ENCODE assay signal across 28 mouse cellular contexts in genomic region chr5:32000076-32000475, GRCm38 (mm10).
"Had no signal": no experiment of that assay in that cellular context is flagged by ENCODE, and none has a peak within 500 bp of the region (broad histone marks: within the 10 kb centered on the region; RNA-seq: fewer than 3 reads in every experiment).

No protein-coding gene starts in this region.

- H3K9me3 ChIP-seq: embryonic facial prominence, embryonic 10.5 days; embryonic facial prominence, embryonic 12.5 days; embryonic facial prominence, embryonic 13.5 days; embryonic facial prominence, embryonic 15.5 days; forebrain, embryonic 10.5 days; forebrain, embryonic 12.5 days; forebrain, embryonic 13.5 days; forebrain, embryonic 15.5 days had no signal

- H3K27ac ChIP-seq: embryonic facial prominence, embryonic 10.5 days; embryonic facial prominence, embryonic 12.5 days; embryonic facial prominence, embryonic 13.5 days; embryonic facial prominence, embryonic 15.5 days; forebrain, embryonic 10.5 days; forebrain, embryonic 12.5 days; forebrain, embryonic 13.5 days; forebrain, embryonic 15.5 days; gastrocnemius, adult 2 months; heart, adult 2 months had no signal

- H3K9ac ChIP-seq: embryonic facial prominence, embryonic 12.5 days; embryonic facial prominence, embryonic 13.5 days; embryonic facial prominence, embryonic 15.5 days; forebrain, embryonic 12.5 days; forebrain, embryonic 13.5 days; forebrain, embryonic 15.5 days; forebrain, postnatal 0 days had no signal

- H3K4me1 ChIP-seq: embryonic facial prominence, embryonic 12.5 days; forebrain, embryonic 10.5 days; forebrain, embryonic 12.5 days; forebrain, embryonic 13.5 days; forebrain, embryonic 15.5 days had no signal

- H3K36me3 ChIP-seq: embryonic facial prominence, embryonic 10.5 days; embryonic facial prominence, embryonic 12.5 days; embryonic facial prominence, embryonic 13.5 days; embryonic facial prominence, embryonic 15.5 days; forebrain, embryonic 10.5 days; forebrain, embryonic 12.5 days; forebrain, embryonic 15.5 days had no signal

- ATAC-seq: forebrain, embryonic 13.5 days; forebrain, embryonic 14.5 days; forebrain, embryonic 15.5 days; forebrain, embryonic 16.5 days; forebrain, postnatal 0 days had no signal

- H3K4me2 ChIP-seq: embryonic facial prominence, embryonic 12.5 days; embryonic facial prominence, embryonic 13.5 days; embryonic facial prominence, embryonic 15.5 days; forebrain, embryonic 12.5 days; forebrain, embryonic 13.5 days; forebrain, embryonic 15.5 days had no signal

- DNase-seq: cerebellum, adult 2 months; cerebellum, adult 8-10 months; cerebellum, adult 9-10 months; cerebellum, adult 9-11 months; cerebellum, postnatal 10 days; cerebellum, postnatal 14 days; cerebellum, postnatal 25 days; cerebellum, postnatal 36 days; embryo, embryonic 11 days; forebrain, postnatal 0 days; gastrocnemius, adult 2 months; gastrocnemius, postnatal 10 days; gastrocnemius, postnatal 14 days; gastrocnemius, postnatal 25 days; gastrocnemius, postnatal 36 days; heart, adult 18-20 months; heart, adult 2 months had no signal

- H3K4me3 ChIP-seq: embryonic facial prominence, embryonic 10.5 days; embryonic facial prominence, embryonic 12.5 days; embryonic facial prominence, embryonic 13.5 days; embryonic facial prominence, embryonic 15.5 days; erythroblast, embryonic 14.5 days; forebrain, embryonic 10.5 days; forebrain, embryonic 12.5 days; forebrain, embryonic 13.5 days; forebrain, embryonic 15.5 days; gastrocnemius, adult 2 months; heart, adult 2 months had no signal

- H3K27me3 ChIP-seq: embryonic facial prominence, embryonic 12.5 days; embryonic facial prominence, embryonic 13.5 days; embryonic facial prominence, embryonic 15.5 days; forebrain, embryonic 12.5 days; forebrain, embryonic 13.5 days; forebrain, embryonic 15.5 days had no signal
